Mouse (Mus musculus) hindbrain, embryonic 13.5 days (tissue): ENCODE measurements around the gene Psmb1. TPM values are rescaled to one million over a fixed set of nuclear protein-coding genes. Genes with fewer than 3 reads are reported as not detected.
"Not testable (repeated sequence)": the region's sequence is repeated elsewhere in the genome, so short reads cannot be mapped to it uniquely, and the experiment has no call there.

ENCODE experiments used
- ATAC-seq: fragments of 200-750 bp; cut with Nextera tagmentation; 2 replicates; pipeline ENCODE4 v1.8.0; 2017; ENCODE audit warnings: moderate TSS enrichment; ENCODE audit not compliant: low FRiP score
- H3K27ac ChIP-seq: fragments of 300-500 bp; sonication (generic); 2 replicates; pipeline ENCODE4 v1.5.1; 2015; ENCODE audit warnings: inconsistent platforms, mild to moderate bottlenecking, moderate library complexity
- H3K27me3 ChIP-seq: fragments of 300-500 bp; sonication (generic); 2 replicates; pipeline ENCODE4 v1.6.1; 2015; ENCODE audit warnings: mild to moderate bottlenecking, inconsistent platforms
- H3K36me3 ChIP-seq: fragments of 300-500 bp; sonication (generic); 2 replicates; pipeline ENCODE4 v1.6.1; 2015; ENCODE audit warnings: mild to moderate bottlenecking, inconsistent platforms
- H3K4me1 ChIP-seq: fragments of 300-500 bp; sonication (generic); replicated peaks from 2 replicates; pipeline ENCODE4 v1.6.1; 2015; ENCODE audit warnings: inconsistent platforms
- H3K4me2 ChIP-seq: fragments of 300-500 bp; sonication (generic); 2 replicates; pipeline ENCODE4 v1.6.1; 2015; ENCODE audit warnings: inconsistent platforms, mild to moderate bottlenecking, moderate library complexity
- H3K4me3 ChIP-seq: fragments of 300-500 bp; sonication (generic); 2 replicates; pipeline ENCODE4 v1.5.1; 2015; ENCODE audit warnings: mild to moderate bottlenecking, inconsistent platforms
- H3K9ac ChIP-seq: fragments of 300-500 bp; sonication (generic); 2 replicates; pipeline ENCODE4 v1.6.1; 2015; ENCODE audit warnings: mild to moderate bottlenecking, inconsistent platforms
- H3K9me3 ChIP-seq: fragments of 300-500 bp; sonication (generic); 2 replicates; pipeline ENCODE4 v1.6.1; 2016; ENCODE audit warnings: inconsistent platforms
- WGBS: fragments of 180-500 bp; shearing (Covaris S2); methylation state at CpG from one replicate; pipeline ENCODE4 v1.1.7; 2015; 5-methylcytosine and 5-hydroxymethylcytosine counted together
- polyA plus RNA-seq: library from polyadenylated mRNA; unstranded; fragments of >200 nt; fragmentation: Nextera tagmentation; extraction: Ambion mirVana; gene quantifications from 2 replicates; pipeline ENCODE4 v1.2.1, GENCODE M21; 2015

Psmb1 gene
- 264 and 265 TPM in 2 replicates for polyA plus RNA-seq

- Histone ChIP-seq H3K9me3 (no peaks in the 10 kb centered on the region), H3K36me3 (peaks cover 23% of the 10 kb centered on the region), H3K4me3 (peak within 1 kb of the TSS; percentile 95), H3K27ac (peak within 1 kb of the TSS; percentile 96), H3K9ac (peak within 1 kb of the TSS; percentile 91), H3K4me2 (peak within 1 kb of the TSS; percentile 93), H3K4me1 (peaks cover 42% of the 10 kb centered on the region), H3K27me3 (no peaks in the 10 kb centered on the region)
- under 1% methylated on average over 63 of the region's 63 CpGs for WGBS
- ATAC-seq: peak; percentile 93
These were observed at the start of gene Psmb1, which contains the start of gene Tbp for GRCm38 (mm10) chr17:15499656-15500394. Gene Psmb1 (minus strand): TSS chr17:15499751. Gene Tbp (plus strand): TSS chr17:15499888.

GRCm38 (mm10) chr17:15546440-15546839 is 46.9 kb upstream of the Psmb1 start:
- Histone ChIP-seq H3K4me3 (no peak overlapping the region), H3K36me3 (0 out of 2 replicates have a peak, but pooled peaks cover 6% of the 10 kb centered on the region), H3K4me1 (no peaks in the 10 kb centered on the region), H3K9me3 (peaks cover 5% of the 10 kb centered on the region; the same call in 1 of the 2 replicates), H3K27ac (no peak overlapping the region), H3K27me3 (no peaks in the 10 kb centered on the region), H3K9ac (no peak overlapping the region), H3K4me2 (no peak overlapping the region)
- no peak for ATAC-seq
- 74% methylated on average over 4 of the region's 4 CpGs for WGBS

- not testable (repeated sequence) for H3K4me3 ChIP-seq, H3K27ac ChIP-seq, H3K4me1 ChIP-seq, H3K4me2 ChIP-seq, H3K9ac ChIP-seq, ATAC-seq, H3K27me3 ChIP-seq, H3K9me3 ChIP-seq, H3K36me3 ChIP-seq
- WGBS: 61% methylated on average over 4 of the region's 4 CpGs
These were observed 44.3 kb upstream of the Psmb1 start for GRCm38 (mm10) chr17:15543868-15544267.

- no peak overlapping the region for H3K4me3 ChIP-seq
- peaks cover 8% of the 10 kb centered on the region; the same call in 1 of the 2 replicates for H3K4me1 ChIP-seq
- peaks cover 5% of the 10 kb centered on the region; the same call in 1 of the 2 replicates for H3K9me3 ChIP-seq
- 0 out of 2 replicates have a peak, but pooled peaks cover 6% of the 10 kb centered on the region for H3K36me3 ChIP-seq
- peaks cover 21% of the 10 kb centered on the region for H3K27me3 ChIP-seq
- 78% methylated on average over 4 of the region's 4 CpGs for WGBS
- ATAC-seq: no peak
- H3K9ac ChIP-seq: no peak overlapping the region
- no peak overlapping the region for H3K4me2 ChIP-seq
- no peak overlapping the region for H3K27ac ChIP-seq
These were observed 40.8 kb upstream of the Psmb1 start for GRCm38 (mm10) chr17:15540309-15540708.

DNA sequence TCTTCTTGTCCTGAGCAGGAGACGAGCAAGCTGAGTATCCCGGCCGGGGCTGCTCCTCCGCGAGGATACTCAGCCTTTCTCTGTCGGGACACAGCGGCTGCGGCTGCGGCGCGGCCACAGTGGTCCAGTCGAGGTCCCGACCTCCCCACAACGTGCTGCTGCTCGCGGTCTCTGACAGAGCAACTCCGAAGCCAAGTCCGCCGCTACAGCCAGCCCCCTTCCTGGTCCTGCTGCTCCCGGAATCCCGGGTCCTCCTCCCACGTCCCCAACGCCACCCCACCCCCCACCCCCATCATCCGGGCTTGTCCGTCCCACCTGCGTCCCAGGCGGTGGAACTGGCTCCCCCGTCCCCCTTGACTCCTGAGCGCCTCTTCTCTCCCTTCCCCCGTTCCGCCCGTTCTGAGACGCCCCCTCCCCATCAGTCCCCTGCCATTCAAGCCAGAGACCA is 36.9 kb upstream of the Psmb1 start:
- peak overlapping the region; percentile 89 for H3K4me2 ChIP-seq
- H3K27me3 ChIP-seq: peaks cover 26% of the 10 kb centered on the region
- H3K36me3 ChIP-seq: no peaks in the 10 kb centered on the region
- under 1% methylated on average over 33 of the region's 33 CpGs for WGBS
- H3K9me3 ChIP-seq: no peaks in the 10 kb centered on the region
- peak; percentile 57 for ATAC-seq
- peak overlapping the region; percentile 76 for H3K9ac ChIP-seq
- peaks cover 8% of the 10 kb centered on the region; the same call in 1 of the 2 replicates for H3K4me1 ChIP-seq
- peak overlapping the region; percentile 54 for H3K4me3 ChIP-seq
- no peak overlapping the region for H3K27ac ChIP-seq

- Histone ChIP-seq H3K36me3 (no peaks in the 10 kb centered on the region), H3K9me3 (no peaks in the 10 kb centered on the region), H3K4me1 (peaks cover 8% of the 10 kb centered on the region; the same call in 1 of the 2 replicates), H3K9ac (peak overlapping the region; percentile 76), H3K27me3 (peaks cover 26% of the 10 kb centered on the region), H3K4me3 (peak overlapping the region; percentile 54), H3K27ac (no peak overlapping the region), H3K4me2 (peak overlapping the region; percentile 89)
- no peak for ATAC-seq
- WGBS: 17% methylated on average over 8 of the region's 8 CpGs
These were observed 36.4 kb upstream of the Psmb1 start for GRCm38 (mm10) chr17:15535943-15536342.

DNA sequence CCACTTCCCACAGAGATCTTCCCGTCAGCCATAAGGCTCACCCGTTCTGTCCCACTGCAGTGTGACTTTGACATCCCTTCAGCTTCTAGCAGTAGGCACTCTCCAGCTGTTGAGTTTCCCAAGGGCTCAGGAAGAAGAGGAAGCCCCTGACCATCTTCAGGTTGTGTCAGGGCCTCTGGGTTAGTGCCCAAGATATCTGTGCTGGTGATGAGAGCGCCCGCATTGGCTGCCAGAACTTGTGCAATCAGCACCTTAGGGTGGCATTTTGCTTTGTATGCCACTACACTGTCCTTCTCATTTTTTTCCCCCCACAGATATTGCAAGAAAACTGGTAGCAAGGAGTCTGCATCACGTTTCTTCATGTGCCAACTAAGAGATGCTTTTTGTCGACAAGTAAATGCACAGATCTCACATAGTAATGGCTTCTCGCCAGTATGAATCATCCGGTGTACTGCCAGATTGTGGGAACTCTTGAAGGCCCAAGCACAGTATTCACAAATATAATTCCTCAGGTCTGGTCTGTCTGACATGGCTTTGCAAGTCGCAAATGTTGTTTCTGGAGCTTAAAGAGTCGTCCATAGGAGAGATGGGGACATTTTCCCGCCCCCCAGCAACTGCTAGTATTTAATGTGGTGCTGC is 35.7 kb upstream of the Psmb1 start:
- Histone ChIP-seq H3K9me3 (no peaks in the 10 kb centered on the region), H3K4me2 (no peak overlapping the region; the same call in 1 of the 2 replicates), H3K4me1 (peaks cover 8% of the 10 kb centered on the region; the same call in 1 of the 2 replicates), H3K4me3 (no peak overlapping the region), H3K9ac (no peak overlapping the region), H3K27me3 (peaks cover 24% of the 10 kb centered on the region), H3K27ac (no peak overlapping the region), H3K36me3 (no peaks in the 10 kb centered on the region)
- 69% methylated on average over 11 of the region's 11 CpGs for WGBS
- no peak for ATAC-seq

GRCm38 (mm10) chr17:15530141-15530540 is 30.6 kb upstream of the Psmb1 start:
- Histone ChIP-seq H3K9me3 (no peaks in the 10 kb centered on the region), H3K4me1 (peaks cover 18% of the 10 kb centered on the region), H3K27ac (no peak overlapping the region), H3K4me2 (no peak overlapping the region), H3K9ac (no peak overlapping the region), H3K4me3 (no peak overlapping the region), H3K36me3 (peaks cover 5% of the 10 kb centered on the region), H3K27me3 (peaks cover 3% of the 10 kb centered on the region)
- WGBS: 6% methylated on average over 5 of the region's 5 CpGs
- no peak for ATAC-seq

DNA sequence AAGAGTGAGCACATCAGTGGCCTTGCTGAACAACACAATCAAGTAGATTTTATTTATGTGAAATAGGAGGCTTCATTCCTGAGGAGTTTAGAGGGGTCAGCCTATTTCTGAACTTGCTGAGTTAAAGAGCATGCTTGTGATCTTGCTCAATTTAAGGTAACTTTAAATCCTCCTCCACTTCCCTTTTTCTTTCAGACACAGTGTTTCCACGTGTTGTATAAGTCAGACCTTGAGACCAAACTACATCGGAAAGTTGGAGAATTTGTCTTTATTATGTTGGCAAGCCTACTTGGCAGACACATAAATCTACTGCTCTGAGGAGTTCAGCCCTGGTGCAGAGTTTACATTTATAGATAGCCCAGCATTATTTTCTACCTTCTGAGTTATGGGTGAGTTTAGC is 29.3 kb upstream of the Psmb1 start:
- ATAC-seq: no peak

GRCm38 (mm10) chr17:15527811-15528136 is 28.2 kb upstream of the Psmb1 start:
- 58% methylated on average over 3 of the region's 3 CpGs for WGBS
- Histone ChIP-seq H3K36me3 (peaks cover 25% of the 10 kb centered on the region), H3K4me3 (peak overlapping the region; percentile 88), H3K9me3 (no peaks in the 10 kb centered on the region), H3K9ac (peak overlapping the region; percentile 88), H3K4me2 (peak overlapping the region; percentile 74), H3K27me3 (no peaks in the 10 kb centered on the region), H3K4me1 (peaks cover 18% of the 10 kb centered on the region), H3K27ac (peak overlapping the region; percentile 80; the same call in 1 of the 2 replicates)
- ATAC-seq: no peak

More for the DNA sequence above, 29.3 kb upstream of the Psmb1 start:
- no peak overlapping the region for H3K27ac ChIP-seq
- no peaks in the 10 kb centered on the region for H3K9me3 ChIP-seq
- no peak overlapping the region for H3K9ac ChIP-seq
- H3K27me3 ChIP-seq: no peaks in the 10 kb centered on the region
- no peak overlapping the region for H3K4me3 ChIP-seq
- peaks cover 18% of the 10 kb centered on the region for H3K4me1 ChIP-seq
- WGBS: 80% methylated on average over 2 of the region's 2 CpGs
- peaks cover 18% of the 10 kb centered on the region for H3K36me3 ChIP-seq
- no peak overlapping the region for H3K4me2 ChIP-seq

GRCm38 (mm10) chr17:15526986-15527810 is 27.6 kb upstream of the Psmb1 start, which contains the start of gene Pdcd2:
Gene Pdcd2 (minus strand): TSS chr17:15527301.
- peaks cover 18% of the 10 kb centered on the region for H3K4me1 ChIP-seq
- peaks cover 29% of the 10 kb centered on the region for H3K36me3 ChIP-seq
- H3K27ac ChIP-seq: peak within 1 kb of the TSS; percentile 80
- 2% methylated on average over 55 of the region's 55 CpGs for WGBS
- H3K4me2 ChIP-seq: peak within 1 kb of the TSS; percentile 74
- peak within 1 kb of the TSS; percentile 88 for H3K4me3 ChIP-seq
- ATAC-seq: peak; percentile 96
- H3K9me3 ChIP-seq: no peaks in the 10 kb centered on the region
- H3K27me3 ChIP-seq: no peaks in the 10 kb centered on the region
- H3K9ac ChIP-seq: peak within 1 kb of the TSS; percentile 88

GRCm38 (mm10) chr17:15526304-15526703 is 26.8 kb upstream of the Psmb1 start:
- Histone ChIP-seq H3K36me3 (peaks cover 38% of the 10 kb centered on the region), H3K27ac (peak overlapping the region; percentile 80; the same call in 1 of the 2 replicates), H3K4me1 (peaks cover 18% of the 10 kb centered on the region), H3K9me3 (no peaks in the 10 kb centered on the region), H3K27me3 (no peaks in the 10 kb centered on the region), H3K4me2 (peak overlapping the region; percentile 74), H3K4me3 (peak overlapping the region; percentile 88), H3K9ac (peak overlapping the region; percentile 88)
- 16% methylated on average over 10 of the region's 10 CpGs for WGBS
- ATAC-seq: no peak
